Mouse (Mus musculus): ENCODE data around the gene Tsfm. TPM values are rescaled to one million over a fixed set of nuclear protein-coding genes. Genes with fewer than 3 reads are reported as not detected.

Tsfm gene
- total and polyA plus RNA-seq, 3 experiments: 53.0 to 88.9 (median 78.0) TPM

DNA sequence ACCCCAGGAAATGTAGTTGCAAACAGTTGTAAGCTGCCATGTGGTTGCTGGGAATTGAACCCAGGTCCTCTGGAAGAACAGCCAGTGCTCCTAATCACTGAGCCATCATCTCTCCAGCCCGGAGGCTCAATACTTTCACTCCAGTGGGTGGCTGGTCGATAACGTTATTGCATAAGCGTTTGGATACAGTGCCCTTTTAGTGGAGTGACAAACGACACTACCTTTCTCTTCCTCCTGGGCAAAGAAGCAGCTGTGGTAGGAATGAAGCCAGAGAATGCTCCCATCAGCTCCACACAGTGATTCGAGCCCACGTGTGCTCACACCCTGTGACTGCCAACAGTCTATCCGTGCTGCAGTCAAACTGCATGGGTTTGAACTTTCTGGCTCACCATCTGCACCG is 40.6 kb upstream of the Tsfm start:
- Histone ChIP-seq H3K4me2 (ENCODE audit: insufficient read depth, low read depth, poor library complexity, severe bottlenecking) (peak overlapping the region; percentile 31), H3K36me3 (replicated peaks in 1 of 2; ENCODE audit: control insufficient read depth in 1 of 2, insufficient read depth in 1 of 2, low read length in 1 of 2) (peaks cover 24 to 25% of the 10 kb centered on the region in 2 experiments), H3K79me2 (replicated peaks; ENCODE audit: control insufficient read depth, extremely low read depth, insufficient read depth, poor library complexity, severe bottlenecking) (peaks cover 11% of the 10 kb centered on the region; the same call in 1 of the 2 replicates), H3K27me3 (replicated peaks) (no peaks in the 10 kb centered on the region), H3K9ac (ENCODE audit: insufficient read depth, low read depth) (peak overlapping the region; percentile 97), H3K9me3 (replicated peaks; ENCODE audit: low read length) (no peaks in the 10 kb centered on the region), H3K27ac (ENCODE audit: insufficient read depth, low read depth) (no peak overlapping the region), H3K4me3 (replicated peaks in 1 of 3; ENCODE audit: low read depth in 2 of 3, low read length in 2 of 3, poor library complexity in 1 of 3) (peak overlapping the region; percentile 2 to 87 (median 86)), H3K4me1 (ENCODE audit: control insufficient read depth in 1 of 2, insufficient read depth in 2 of 2) (peaks cover 7 to 33% of the 10 kb centered on the region in 2 experiments; a peak in 3 of 4 replicates)
- dilution Hi-C loops (cut with MboI; ENCODE audit: extremely low pct_ligation_motif_present, extremely low pct_unique_long_range_greater_than_20kb, low sequenced_read_pairs): no loop called here
- no peak for DNase-seq (ENCODE audit: extremely low read depth)
- no peak for TF ChIP-seq TBP (conservative IDR thresholded peaks at IDR 0.05; ENCODE audit: low read depth, low read length)
- no peak for TF ChIP-seq ETS1 (conservative IDR thresholded peaks at IDR 0.05; ENCODE audit: low read depth, low read length)
- no peak for TF ChIP-seq CHD1 (IDR thresholded peaks at IDR 0.05; ENCODE audit: low read depth, low read length)
- no peak for TF ChIP-seq CTCF (conservative IDR thresholded peaks at IDR 0.05 in 1 of 2, IDR thresholded peaks at IDR 0.05 in 1 of 2; ENCODE audit: low read depth in 2 of 2, low read length in 2 of 2)
- TF ChIP-seq ZC3H11A (IDR thresholded peaks at IDR 0.05; ENCODE audit: low read depth, low read length): no peak
- in situ Hi-C loops (cut with MboI; ENCODE audit: low pct_ligation_motif_present, low pct_unique_long_range_greater_than_20kb, low sequenced_read_pairs): no loop called here

DNA sequence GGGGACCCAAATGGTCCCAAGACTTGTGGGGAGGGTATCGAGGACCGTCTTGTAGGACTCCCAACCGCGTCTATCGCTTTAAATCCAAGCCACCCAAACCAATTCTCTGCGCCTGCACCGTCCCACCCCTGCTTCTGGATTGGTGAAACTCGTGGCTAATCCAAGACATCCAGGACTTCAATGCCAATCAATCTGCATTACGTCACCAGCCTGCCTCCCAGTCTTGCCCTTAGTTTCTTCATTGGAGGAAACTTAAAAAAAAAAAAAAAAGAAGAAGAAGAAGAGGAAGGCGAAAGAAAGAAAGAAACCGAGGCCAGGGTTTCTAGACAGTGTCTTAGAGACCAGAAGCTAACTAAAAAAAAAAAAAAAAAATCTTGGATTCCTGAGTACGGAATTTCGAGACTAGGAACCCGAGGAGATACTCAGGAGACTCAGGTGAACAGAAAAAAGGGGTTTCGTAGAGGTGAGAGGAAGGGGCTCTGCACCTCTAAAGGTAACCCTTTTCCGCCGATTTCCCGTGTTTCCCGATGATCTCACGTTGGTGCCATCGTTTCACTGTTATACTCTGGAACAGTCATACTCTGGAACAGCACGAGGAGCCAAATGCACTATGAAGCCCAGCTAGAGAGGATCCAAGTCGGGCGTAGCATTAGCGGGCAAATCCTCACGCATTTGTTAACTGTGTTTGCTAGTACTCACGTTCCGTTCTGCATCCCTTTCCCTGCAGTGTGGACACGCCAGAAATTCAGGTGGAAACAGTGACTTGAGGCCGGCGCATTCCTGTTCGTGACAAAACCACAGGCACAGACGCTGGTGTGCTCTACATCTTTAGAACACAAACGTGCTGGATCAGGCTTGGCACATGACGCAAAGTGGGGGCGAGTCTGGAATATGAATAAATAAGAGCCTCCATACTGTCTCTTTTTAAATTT is 39.8 kb upstream of the Tsfm start, which contains the start of gene Tspan31:
Tspan31 (minus strand) TSS at position 75 of the 932 bp plus-strand sequence.
- Histone ChIP-seq H3K36me3 (replicated peaks in 1 of 2; ENCODE audit: control insufficient read depth in 1 of 2, insufficient read depth in 1 of 2, low read length in 1 of 2) (peaks cover 30 to 32% of the 10 kb centered on the region in 2 experiments), H3K9ac (ENCODE audit: insufficient read depth, low read depth) (peak within 1 kb of the TSS; percentile 97), H3K79me2 (replicated peaks; ENCODE audit: control insufficient read depth, extremely low read depth, insufficient read depth, poor library complexity, severe bottlenecking) (peaks cover 11% of the 10 kb centered on the region), H3K4me2 (ENCODE audit: insufficient read depth, low read depth, poor library complexity, severe bottlenecking) (peak within 1 kb of the TSS; percentile 64), H3K4me1 (ENCODE audit: control insufficient read depth in 1 of 2, insufficient read depth in 2 of 2) (peaks cover 4 to 34% of the 10 kb centered on the region in 2 experiments; a peak in 3 of 4 replicates), H3K9me3 (replicated peaks; ENCODE audit: low read length) (no peaks in the 10 kb centered on the region), H3K27ac (ENCODE audit: insufficient read depth, low read depth) (peak within 1 kb of the TSS; percentile 63), H3K27me3 (replicated peaks) (no peaks in the 10 kb centered on the region), H3K4me3 (replicated peaks in 1 of 3; ENCODE audit: low read depth in 2 of 3, low read length in 2 of 3, poor library complexity in 1 of 3) (peak within 1 kb of the TSS; percentile 66 to 87 (median 86))
- dilution Hi-C loops (cut with MboI; ENCODE audit: extremely low pct_ligation_motif_present, extremely low pct_unique_long_range_greater_than_20kb, low sequenced_read_pairs) (no loop called here), in situ Hi-C loops (cut with MboI; ENCODE audit: low pct_ligation_motif_present, low pct_unique_long_range_greater_than_20kb, low sequenced_read_pairs) (no loop called here)
- peak; percentile 98 for DNase-seq (ENCODE audit: extremely low read depth)
- TF ChIP-seq MXI1 (IDR thresholded peaks at IDR 0.05; ENCODE audit: low read depth, low read length) (0 out of 2 replicates have a peak, but pooled peaks have one; percentile 46), ZNF384 (IDR thresholded peaks at IDR 0.05; ENCODE audit: low read depth, low read length) (peak; percentile 98), ZC3H11A (IDR thresholded peaks at IDR 0.05; ENCODE audit: low read depth, low read length) (no peak), IRF4 (IDR thresholded peaks at IDR 0.05; ENCODE audit: low read depth, low read length) (no peak), TCF12 (IDR thresholded peaks at IDR 0.05; ENCODE audit: low read depth, low read length) (peak; percentile 14; the same call in 1 of the 2 replicates), BHLHE40 (IDR thresholded peaks at IDR 0.05; ENCODE audit: low read depth, low read length) (peak; percentile 81), GABPA (IDR thresholded peaks at IDR 0.05; ENCODE audit: insufficient replicate concordance, low read depth, low read length) (no peak), CHD1 (IDR thresholded peaks at IDR 0.05; ENCODE audit: low read depth, low read length) (no peak), KAT2A (IDR thresholded peaks at IDR 0.05; ENCODE audit: insufficient replicate concordance, low read length) (0 out of 2 replicates have a peak, but pooled peaks have one; percentile 1), USF2 (conservative IDR thresholded peaks at IDR 0.05; ENCODE audit: low read depth, low read length) (no peak), JUND (conservative IDR thresholded peaks at IDR 0.05; ENCODE audit: low read depth, low read length) (no peak), HCFC1 (IDR thresholded peaks at IDR 0.05; ENCODE audit: low read depth, low read length) (peak; percentile 66), CHD2 (IDR thresholded peaks at IDR 0.05; ENCODE audit: low read length) (0 out of 2 replicates have a peak, but pooled peaks have one; percentile 16), USF1 (IDR thresholded peaks at IDR 0.05; ENCODE audit: low read depth, low read length) (no peak), UBTF (IDR thresholded peaks at IDR 0.05; ENCODE audit: low read depth, low read length) (no peak; the same call in 1 of the 2 replicates), MAX (IDR thresholded peaks at IDR 0.05; ENCODE audit: low read length) (no peak), CTCF (conservative IDR thresholded peaks at IDR 0.05 in 1 of 2, IDR thresholded peaks at IDR 0.05 in 1 of 2; ENCODE audit: low read depth in 2 of 2, low read length in 2 of 2) (no peak), ELF1 (IDR thresholded peaks at IDR 0.05; ENCODE audit: low read depth, low read length) (no peak), SMC3 (IDR thresholded peaks at IDR 0.05; ENCODE audit: low read depth, low read length) (no peak), PAX5 (IDR thresholded peaks at IDR 0.05; ENCODE audit: low read length) (no peak), NELFE (IDR thresholded peaks at IDR 0.05; ENCODE audit: low read depth, low read length) (no peak; the same call in 1 of the 2 replicates), TBP (conservative IDR thresholded peaks at IDR 0.05; ENCODE audit: low read depth, low read length) (peak; percentile 47; the same call in 1 of the 2 replicates), MAZ (IDR thresholded peaks at IDR 0.05; ENCODE audit: low read depth, low read length) (no peak), E2F4 (IDR thresholded peaks at IDR 0.05; ENCODE audit: insufficient replicate concordance, low read depth, low read length) (no peak), NRF1 (IDR thresholded peaks at IDR 0.05; ENCODE audit: low read depth, low read length) (peak; percentile 81), POLR2A (IDR thresholded peaks at IDR 0.05; ENCODE audit: low read depth, low read length) (peak; percentile 76), MYC (IDR thresholded peaks at IDR 0.05; ENCODE audit: low read depth, low read length) (no peak), ZKSCAN1 (IDR thresholded peaks at IDR 0.05; ENCODE audit: borderline replicate concordance, low read depth, low read length) (no peak)

Data from CH12.LX (cell line).